Mouse (Mus musculus) CH12.LX (cell line): Measurements from ENCODE around the gene Tmem145. TPM values are rescaled to one million over a fixed set of nuclear protein-coding genes. Genes with fewer than 3 reads are reported as not detected.

Experiments
- DNase-seq: peaks from one replicate; pipeline ENCODE4 v3.0.0-alpha.2; 2013; ENCODE audit errors: extremely low read depth
- H3K27ac ChIP-seq: 2 replicates; pipeline ENCODE4 v1.5.1; 2012; ENCODE audit warnings: low read depth, mild to moderate bottlenecking, control low read depth, moderate library complexity; ENCODE audit not compliant: insufficient read depth
- H3K27me3 ChIP-seq: replicated peaks from 2 replicates; pipeline ENCODE3; 2012; ENCODE audit warnings: inconsistent platforms
- H3K36me3 ChIP-seq, 2 experiments: replicated peaks in 1 of 2; 2 replicates each; pipeline versions ENCODE3 to v1.6.1; 2012; ENCODE audit warnings: inconsistent platforms in 1 of 2, low read length in 1 of 2, mild to moderate bottlenecking in 1 of 2, mixed read lengths in 1 of 2, moderate library complexity in 1 of 2; ENCODE audit not compliant: control insufficient read depth in 1 of 2, insufficient read depth in 1 of 2
- H3K4me1 ChIP-seq, 2 experiments: 2 replicates each; pipeline ENCODE4 v1.6.1; 2012; ENCODE audit warnings: inconsistent platforms in 1 of 2, moderate library complexity in 1 of 2; ENCODE audit not compliant: insufficient read depth in 2 of 2, control insufficient read depth in 1 of 2
- H3K4me2 ChIP-seq: 2 replicates; pipeline ENCODE4 v1.6.1; 2012; ENCODE audit warnings: low read depth, mild to moderate bottlenecking, control low read depth; ENCODE audit not compliant: poor library complexity, insufficient read depth, severe bottlenecking
- H3K4me3 ChIP-seq, 3 experiments: fragments of 150-350 bp in 1 of 3; sonication (generic) in 1 of 3; replicated peaks in 1 of 3; 2 replicates each; pipeline versions ENCODE3 to v1.5.1; 2011 to 2012; ENCODE audit warnings: low read depth in 2 of 3, low read length in 2 of 3, mild to moderate bottlenecking in 2 of 3, moderate library complexity in 2 of 3, control low read depth in 1 of 3, improper control_type of control experiment in 1 of 3, inconsistent platforms in 1 of 3, mixed read lengths in 1 of 3; ENCODE audit not compliant: poor library complexity in 1 of 3
- H3K79me2 ChIP-seq: replicated peaks from 2 replicates; pipeline ENCODE4 v1.6.1; 2012; ENCODE audit warnings: mild to moderate bottlenecking, moderate library complexity; ENCODE audit not compliant: control insufficient read depth, poor library complexity, insufficient read depth, severe bottlenecking; ENCODE audit errors: extremely low read depth
- H3K9ac ChIP-seq: 2 replicates; pipeline ENCODE4 v1.6.1; 2012; ENCODE audit warnings: low read depth, mild to moderate bottlenecking, control low read depth, moderate library complexity; ENCODE audit not compliant: insufficient read depth
- H3K9me3 ChIP-seq: replicated peaks from 2 replicates; pipeline ENCODE3; 2012; ENCODE audit warnings: low read length, inconsistent platforms, mixed read lengths
- BHLHE40 ChIP-seq: IDR thresholded peaks from 2 replicates; pipeline ENCODE4 v1.6.1; 2011; ENCODE audit warnings: mild to moderate bottlenecking, low read depth, low read length, improper control_type of control experiment
- CTCF ChIP-seq, 2 experiments: IDR thresholded peaks in 1 of 2; conservative IDR thresholded peaks in 1 of 2; 2 replicates each; pipeline ENCODE4 v1.5.1; 2011 to 2012; ENCODE audit warnings: low read depth in 2 of 2, low read length in 2 of 2, improper control_type of control experiment in 1 of 2, inconsistent platforms in 1 of 2, mild to moderate bottlenecking in 1 of 2, moderate library complexity in 1 of 2
- EP300 ChIP-seq: IDR thresholded peaks from 2 replicates; pipeline ENCODE4 v1.6.1; 2011; ENCODE audit warnings: low read length, improper control_type of control experiment
- ETS1 ChIP-seq: conservative IDR thresholded peaks from 2 replicates; pipeline ENCODE4 v1.6.1; 2012; ENCODE audit warnings: low read depth, mild to moderate bottlenecking, inconsistent platforms, low read length, improper control_type of control experiment, moderate library complexity
- GABPA ChIP-seq: IDR thresholded peaks from 2 replicates; pipeline ENCODE4 v1.6.1; 2012; ENCODE audit warnings: low read depth, low read length, improper control_type of control experiment, inconsistent platforms; ENCODE audit not compliant: insufficient replicate concordance
- JUN ChIP-seq: IDR thresholded peaks from 2 replicates; pipeline ENCODE4 v1.6.1; 2011; ENCODE audit warnings: low read depth, mild to moderate bottlenecking, low read length, improper control_type of control experiment, moderate library complexity; ENCODE audit not compliant: insufficient read depth
- JUND ChIP-seq: conservative IDR thresholded peaks from 2 replicates; pipeline ENCODE4 v1.6.1; 2011; ENCODE audit warnings: low read depth, low read length, improper control_type of control experiment
- KAT2A ChIP-seq: IDR thresholded peaks from 2 replicates; pipeline ENCODE4 v1.6.1; 2012; ENCODE audit warnings: low read length, improper control_type of control experiment, inconsistent platforms; ENCODE audit not compliant: insufficient replicate concordance
- MAFK ChIP-seq: IDR thresholded peaks from 2 replicates; pipeline ENCODE4 v1.6.1; 2011; ENCODE audit warnings: low read length, improper control_type of control experiment; ENCODE audit not compliant: insufficient replicate concordance
- MAX ChIP-seq: IDR thresholded peaks from 2 replicates; pipeline ENCODE4 v1.6.1; 2011; ENCODE audit warnings: low read length, improper control_type of control experiment
- MAZ ChIP-seq: IDR thresholded peaks from 2 replicates; pipeline ENCODE4 v1.6.1; 2012; ENCODE audit warnings: low read depth, mild to moderate bottlenecking, inconsistent platforms, low read length, improper control_type of control experiment, moderate library complexity
- MXI1 ChIP-seq: IDR thresholded peaks from 2 replicates; pipeline ENCODE4 v1.6.1; 2011; ENCODE audit warnings: mild to moderate bottlenecking, low read depth, low read length, improper control_type of control experiment
- MYC ChIP-seq: IDR thresholded peaks from 2 replicates; pipeline ENCODE4 v1.6.1; 2011; ENCODE audit warnings: low read depth, mild to moderate bottlenecking, improper control_type of control experiment, low read length
- NELFE ChIP-seq: IDR thresholded peaks from 2 replicates; pipeline ENCODE4 v1.6.1; 2011; ENCODE audit warnings: low read depth, low read length, improper control_type of control experiment
- NRF1 ChIP-seq: IDR thresholded peaks from 2 replicates; pipeline ENCODE4 v1.6.1; 2014; ENCODE audit warnings: low read depth, mild to moderate bottlenecking, inconsistent platforms, low read length, improper control_type of control experiment, moderate library complexity
- PAX5 ChIP-seq: IDR thresholded peaks from 2 replicates; pipeline ENCODE4 v1.6.1; 2012; ENCODE audit warnings: low read length, inconsistent platforms, mixed read lengths
- POLR2A ChIP-seq: IDR thresholded peaks from 2 replicates; pipeline ENCODE4 v1.6.1; 2011; ENCODE audit warnings: low read depth, mild to moderate bottlenecking, improper control_type of control experiment, low read length
- RAD21 ChIP-seq: IDR thresholded peaks from 2 replicates; pipeline ENCODE4 v1.6.1; 2011; ENCODE audit warnings: low read depth, mild to moderate bottlenecking, low read length, improper control_type of control experiment, moderate library complexity
- RCOR1 ChIP-seq: conservative IDR thresholded peaks from 2 replicates; pipeline ENCODE4 v1.6.1; 2012; ENCODE audit warnings: low read depth, mild to moderate bottlenecking, inconsistent platforms, low read length, improper control_type of control experiment
- SIN3A ChIP-seq: IDR thresholded peaks from 2 replicates; pipeline ENCODE4 v1.6.1; 2012; ENCODE audit warnings: low read length, improper control_type of control experiment, inconsistent platforms
- SMC3 ChIP-seq: IDR thresholded peaks from 2 replicates; pipeline ENCODE4 v1.6.1; 2011; ENCODE audit warnings: low read depth, low read length, improper control_type of control experiment
- TCF12 ChIP-seq: IDR thresholded peaks from 2 replicates; pipeline ENCODE4 v1.6.1; 2014; ENCODE audit warnings: low read depth, mild to moderate bottlenecking, inconsistent platforms, low read length, improper control_type of control experiment
- UBTF ChIP-seq: IDR thresholded peaks from 2 replicates; pipeline ENCODE4 v1.6.1; 2012; ENCODE audit warnings: low read depth, mild to moderate bottlenecking, inconsistent platforms, low read length, improper control_type of control experiment, moderate library complexity
- ZNF384 ChIP-seq: IDR thresholded peaks from 2 replicates; pipeline ENCODE4 v1.6.1; 2012; ENCODE audit warnings: low read depth, low read length, improper control_type of control experiment, inconsistent platforms
- dilution Hi-C: fragments of 300-500 bp; cut with MboI; formaldehyde crosslinking; loops from 2 replicates; pipeline ENCODE4 v1.14.3; 2020; ENCODE audit warnings: low sequenced_read_pairs; ENCODE audit not compliant: extremely low pct_unique_long_range_greater_than_20kb, extremely low pct_ligation_motif_present
- in situ Hi-C: fragments of 300-500 bp; cut with MboI; formaldehyde crosslinking; loops from 3 replicates; pipeline ENCODE4 v1.14.3; 2019; ENCODE audit warnings: low sequenced_read_pairs, low pct_ligation_motif_present, low pct_unique_long_range_greater_than_20kb, mixed read lengths
- polyA plus RNA-seq: library from polyadenylated mRNA; unstranded; fragments of >175 nt; gene quantifications from 2 replicates; pipeline ENCODE4 v1.2.1, GENCODE M21; 2012; ENCODE audit warnings: low read depth; ENCODE audit not compliant: insufficient read length
- total RNA-seq, 2 experiments: library from RNA; depleted of rRNA; stranded (reverse); fragments of 300-350 nt in 1 of 2; fragments of >200 nt in 1 of 2; gene quantifications; 2 replicates each; pipeline ENCODE4 v1.2.3; 2012 to 2014

The Tmem145 gene
- total and polyA plus RNA-seq, 3 experiments, result 0.10 TPM; not detected in 2

DNA sequence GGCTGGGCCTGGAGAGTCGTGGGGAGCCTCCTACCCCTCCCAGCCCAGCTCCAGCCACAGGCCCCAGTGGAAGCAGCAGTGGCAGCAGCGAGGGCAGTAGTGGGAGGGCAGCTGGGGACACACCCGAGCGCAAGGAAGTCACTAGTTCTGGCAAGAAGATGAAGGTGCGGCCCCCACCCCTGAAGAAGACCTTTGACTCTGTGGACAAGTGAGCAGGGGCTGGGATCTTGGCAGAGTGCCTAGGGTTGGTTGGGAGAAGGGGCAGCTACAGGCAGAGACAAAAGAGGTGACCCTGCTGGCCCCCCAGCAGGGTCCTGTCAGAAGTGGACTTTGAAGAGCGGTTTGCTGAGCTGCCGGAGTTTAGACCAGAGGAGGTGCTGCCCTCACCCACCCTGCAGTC, 13.8 kb upstream of the Tmem145 start:
- no peak overlapping the region for H3K4me2 ChIP-seq
- H3K79me2 ChIP-seq, result no peaks in the 10 kb centered on the region
- no peak overlapping the region for H3K4me3 ChIP-seq
- H3K9me3 ChIP-seq, result peaks cover 11% of the 10 kb centered on the region
- in situ Hi-C loops, result no loop called here
- H3K4me1 ChIP-seq, result peaks cover 14 to 35% of the 10 kb centered on the region in 2 experiments
- H3K27ac ChIP-seq, result no peak overlapping the region
- no peak for DNase-seq
- peaks cover 73 to 75% of the 10 kb centered on the region in 2 experiments for H3K36me3 ChIP-seq
- TF ChIP-seq UBTF (no peak), MAX (no peak), CTCF (conservative IDR thresholded peaks at IDR 0.05 in 1 of 2, IDR thresholded peaks at IDR 0.05 in 1 of 2; ENCODE audit: low read depth in 2 of 2, low read length in 2 of 2) (no peak), POLR2A (no peak), GABPA (no peak), EP300 (no peak), SIN3A (no peak), MAFK (no peak), ETS1 (no peak), MXI1 (no peak), MYC (no peak), MAZ (no peak), ZNF384 (no peak), JUND (no peak), RCOR1 (no peak), JUN (no peak), KAT2A (no peak)
- TF ChIP-seq, all 38 proteins: peak for 0
- Histone ChIP-seq H3K9ac (no peak overlapping the region), H3K27me3 (no peaks in the 10 kb centered on the region)
- dilution Hi-C loops, result no loop called here

- H3K36me3 ChIP-seq, result peaks cover 61 to 63% of the 10 kb centered on the region in 2 experiments
- dilution Hi-C loops, result no loop called here
- peaks cover 11% of the 10 kb centered on the region for H3K9me3 ChIP-seq
These were observed 12.6 kb upstream of the Tmem145 start for GRCm38 (mm10) chr7:25293191-25293739.

More at GRCm38 (mm10) chr7:25293191-25293739, 12.6 kb upstream of the Tmem145 start:
- Histone ChIP-seq H3K9ac (no peak overlapping the region), H3K27ac (no peak overlapping the region), H3K4me3 (no peak overlapping the region), H3K79me2 (no peaks in the 10 kb centered on the region), H3K27me3 (no peaks in the 10 kb centered on the region), H3K4me1 (peaks cover 14 to 46% of the 10 kb centered on the region in 2 experiments), H3K4me2 (no peak overlapping the region)
- TF ChIP-seq PAX5, result no peak
- no peak for TF ChIP-seq TCF12
- no peak for TF ChIP-seq SMC3
- TF ChIP-seq RAD21, result no peak
- no peak for TF ChIP-seq BHLHE40
- TF ChIP-seq MXI1, result no peak
- TF ChIP-seq KAT2A, result no peak
- TF ChIP-seq NELFE, result no peak
- no peak for TF ChIP-seq MYC
- no peak for TF ChIP-seq NRF1
- DNase-seq, result no peak
- in situ Hi-C loops, result no loop called here
